Mouse (Mus musculus): Measurements from ENCODE around the gene Retreg1. TPM values are rescaled to one million over a fixed set of nuclear protein-coding genes. Genes with fewer than 3 reads are reported as not detected.

Retreg1 gene
- polyA plus RNA-seq, 1 experiment: 8.3 TPM

- no peak overlapping the region for H3K4me3 ChIP-seq (ENCODE audit: control insufficient read depth, insufficient read depth, low read length)
- WGBS: 97% methylated on average over 2 of the region's 2 CpGs
- H3K4me1 ChIP-seq (replicated peaks; ENCODE audit: control insufficient read depth, insufficient read depth, low read length): no peaks in the 10 kb centered on the region; the same call in 1 of the 2 replicates
- no peaks in the 10 kb centered on the region for H3K27me3 ChIP-seq (ENCODE audit: control insufficient read depth, insufficient read depth, low read length)
- TF ChIP-seq POLR2A (IDR thresholded peaks at IDR 0.05; ENCODE audit: control insufficient read depth, extremely low read depth, insufficient read depth, low read length, poor library complexity) (no peak), CTCF (IDR thresholded peaks at IDR 0.05; ENCODE audit: borderline replicate concordance, control insufficient read depth, extremely low read depth, insufficient read depth, low read length, poor library complexity) (no peak)
- no peak for DNase-seq
- H3K27ac ChIP-seq (ENCODE audit: control insufficient read depth, insufficient read depth, low read length): no peak overlapping the region
- H3K36me3 ChIP-seq (ENCODE audit: control insufficient read depth, insufficient read depth, low read length): no peaks in the 10 kb centered on the region
Observed at GRCm38 (mm10) chr15:25922007-25922406, 79.0 kb downstream of the Retreg1 start.

GRCm38 (mm10) chr15:25923916-25924315 is 80.9 kb downstream of the Retreg1 start:
- H3K4me3 ChIP-seq (ENCODE audit: control insufficient read depth, insufficient read depth, low read length): no peak overlapping the region
- no peaks in the 10 kb centered on the region for H3K36me3 ChIP-seq (ENCODE audit: control insufficient read depth, insufficient read depth, low read length)
- no peaks in the 10 kb centered on the region for H3K27me3 ChIP-seq (ENCODE audit: control insufficient read depth, insufficient read depth, low read length)
- TF ChIP-seq CTCF (IDR thresholded peaks at IDR 0.05; ENCODE audit: borderline replicate concordance, control insufficient read depth, extremely low read depth, insufficient read depth, low read length, poor library complexity) (no peak), POLR2A (IDR thresholded peaks at IDR 0.05; ENCODE audit: control insufficient read depth, extremely low read depth, insufficient read depth, low read length, poor library complexity) (no peak)
- WGBS: 90% methylated on average over 8 of the region's 8 CpGs
- H3K27ac ChIP-seq (ENCODE audit: control insufficient read depth, insufficient read depth, low read length): no peak overlapping the region
- H3K4me1 ChIP-seq (replicated peaks; ENCODE audit: control insufficient read depth, insufficient read depth, low read length): no peaks in the 10 kb centered on the region; the same call in 1 of the 2 replicates
- no peak for DNase-seq

- Histone ChIP-seq H3K27me3 (ENCODE audit: control insufficient read depth, insufficient read depth, low read length) (no peaks in the 10 kb centered on the region), H3K27ac (ENCODE audit: control insufficient read depth, insufficient read depth, low read length) (no peak overlapping the region)
- TF ChIP-seq POLR2A (IDR thresholded peaks at IDR 0.05; ENCODE audit: control insufficient read depth, extremely low read depth, insufficient read depth, low read length, poor library complexity): no peak
- TF ChIP-seq CTCF (IDR thresholded peaks at IDR 0.05; ENCODE audit: borderline replicate concordance, control insufficient read depth, extremely low read depth, insufficient read depth, low read length, poor library complexity): no peak
Observed at GRCm38 (mm10) chr15:25926171-25926570, 83.2 kb downstream of the Retreg1 start.

GRCm38 (mm10) chr15:25927106-25927505 is 84.1 kb downstream of the Retreg1 start:
- Histone ChIP-seq H3K4me3 (ENCODE audit: control insufficient read depth, insufficient read depth, low read length) (no peak overlapping the region), H3K27me3 (ENCODE audit: control insufficient read depth, insufficient read depth, low read length) (no peaks in the 10 kb centered on the region), H3K27ac (ENCODE audit: control insufficient read depth, insufficient read depth, low read length) (no peak overlapping the region), H3K36me3 (ENCODE audit: control insufficient read depth, insufficient read depth, low read length) (no peaks in the 10 kb centered on the region), H3K4me1 (replicated peaks; ENCODE audit: control insufficient read depth, insufficient read depth, low read length) (no peaks in the 10 kb centered on the region; the same call in 1 of the 2 replicates)
- WGBS: 98% methylated on average over 14 of the region's 14 CpGs
- TF ChIP-seq POLR2A (IDR thresholded peaks at IDR 0.05; ENCODE audit: control insufficient read depth, extremely low read depth, insufficient read depth, low read length, poor library complexity): no peak
- TF ChIP-seq CTCF (IDR thresholded peaks at IDR 0.05; ENCODE audit: borderline replicate concordance, control insufficient read depth, extremely low read depth, insufficient read depth, low read length, poor library complexity): no peak
- no peak for DNase-seq

More at GRCm38 (mm10) chr15:25926171-25926570, 83.2 kb downstream of the Retreg1 start:
- WGBS: 94% methylated on average over 4 of the region's 4 CpGs
- Histone ChIP-seq H3K4me1 (replicated peaks; ENCODE audit: control insufficient read depth, insufficient read depth, low read length) (no peaks in the 10 kb centered on the region; the same call in 1 of the 2 replicates), H3K4me3 (ENCODE audit: control insufficient read depth, insufficient read depth, low read length) (no peak overlapping the region), H3K36me3 (ENCODE audit: control insufficient read depth, insufficient read depth, low read length) (no peaks in the 10 kb centered on the region)
- no peak for DNase-seq

GRCm38 (mm10) chr15:25928001-25928400 is 85.0 kb downstream of the Retreg1 start:
- Histone ChIP-seq H3K4me1 (replicated peaks; ENCODE audit: control insufficient read depth, insufficient read depth, low read length) (peaks cover 6% of the 10 kb centered on the region), H3K4me3 (ENCODE audit: control insufficient read depth, insufficient read depth, low read length) (no peak overlapping the region), H3K27me3 (ENCODE audit: control insufficient read depth, insufficient read depth, low read length) (no peaks in the 10 kb centered on the region), H3K36me3 (ENCODE audit: control insufficient read depth, insufficient read depth, low read length) (no peaks in the 10 kb centered on the region), H3K27ac (ENCODE audit: control insufficient read depth, insufficient read depth, low read length) (no peak overlapping the region)
- no peak for TF ChIP-seq POLR2A (IDR thresholded peaks at IDR 0.05; ENCODE audit: control insufficient read depth, extremely low read depth, insufficient read depth, low read length, poor library complexity)
- TF ChIP-seq CTCF (IDR thresholded peaks at IDR 0.05; ENCODE audit: borderline replicate concordance, control insufficient read depth, extremely low read depth, insufficient read depth, low read length, poor library complexity): no peak
- 98% methylated on average over 8 of the region's 8 CpGs for WGBS
- no peak for DNase-seq

- no peaks in the 10 kb centered on the region for H3K36me3 ChIP-seq (ENCODE audit: control insufficient read depth, insufficient read depth, low read length)
- whole genome bisulfite sequencing: 86% methylated on average over 5 of the region's 5 CpGs
- peaks cover 11% of the 10 kb centered on the region for H3K4me1 ChIP-seq (replicated peaks; ENCODE audit: control insufficient read depth, insufficient read depth, low read length)
- no peak overlapping the region for H3K4me3 ChIP-seq (ENCODE audit: control insufficient read depth, insufficient read depth, low read length)
- DNase-seq: peak; percentile 27
- H3K27me3 ChIP-seq (ENCODE audit: control insufficient read depth, insufficient read depth, low read length): no peaks in the 10 kb centered on the region
- no peak overlapping the region for H3K27ac ChIP-seq (ENCODE audit: control insufficient read depth, insufficient read depth, low read length)
- TF ChIP-seq CTCF (IDR thresholded peaks at IDR 0.05; ENCODE audit: borderline replicate concordance, control insufficient read depth, extremely low read depth, insufficient read depth, low read length, poor library complexity) (no peak), POLR2A (IDR thresholded peaks at IDR 0.05; ENCODE audit: control insufficient read depth, extremely low read depth, insufficient read depth, low read length, poor library complexity) (no peak)
Observed at GRCm38 (mm10) chr15:25928831-25929230, 85.9 kb downstream of the Retreg1 start.

- DNase-seq: no peak
- H3K27me3 ChIP-seq (ENCODE audit: control insufficient read depth, insufficient read depth, low read length): no peaks in the 10 kb centered on the region
- H3K36me3 ChIP-seq (ENCODE audit: control insufficient read depth, insufficient read depth, low read length): no peaks in the 10 kb centered on the region
- H3K27ac ChIP-seq (ENCODE audit: control insufficient read depth, insufficient read depth, low read length): no peak overlapping the region
- no peak overlapping the region for H3K4me3 ChIP-seq (ENCODE audit: control insufficient read depth, insufficient read depth, low read length)
- H3K4me1 ChIP-seq (replicated peaks; ENCODE audit: control insufficient read depth, insufficient read depth, low read length): peaks cover 11% of the 10 kb centered on the region
- 72% methylated on average over 11 of the region's 11 CpGs for WGBS
- TF ChIP-seq CTCF (IDR thresholded peaks at IDR 0.05; ENCODE audit: borderline replicate concordance, control insufficient read depth, extremely low read depth, insufficient read depth, low read length, poor library complexity) (no peak), POLR2A (IDR thresholded peaks at IDR 0.05; ENCODE audit: control insufficient read depth, extremely low read depth, insufficient read depth, low read length, poor library complexity) (no peak)
Observed at GRCm38 (mm10) chr15:25929518-25929917, 86.5 kb downstream of the Retreg1 start.
